Mouse (Mus musculus) layer of hippocampus, adult 11-12 months (tissue): ENCODE data around the gene Adh7.

Experiments
- DNase-seq: peaks from one replicate; pipeline ENCODE4 v3.0.0; 2022; ENCODE audit warnings: low spot score

Adh7 gene

DNA sequence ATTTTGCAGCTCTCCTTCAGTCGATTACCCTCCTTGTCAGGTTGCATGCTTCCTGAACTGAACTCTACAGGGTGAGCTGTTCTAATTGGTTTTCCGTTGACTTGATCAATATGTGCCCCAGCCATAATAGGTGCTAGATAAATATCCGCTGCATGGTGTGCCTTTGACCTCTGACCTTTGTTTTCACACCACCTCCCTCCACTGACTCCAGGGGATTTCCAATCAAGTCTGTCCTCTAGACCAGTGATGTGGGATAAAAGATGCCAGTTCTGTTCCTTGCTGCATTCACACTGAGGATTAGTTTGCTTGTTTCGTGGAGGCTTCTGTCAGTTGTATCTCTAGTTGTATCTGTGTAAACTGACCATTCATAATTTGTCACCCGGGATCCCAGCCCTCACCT, 36.6 kb downstream of the Adh7 start:
- DNase-seq: no peak

DNA sequence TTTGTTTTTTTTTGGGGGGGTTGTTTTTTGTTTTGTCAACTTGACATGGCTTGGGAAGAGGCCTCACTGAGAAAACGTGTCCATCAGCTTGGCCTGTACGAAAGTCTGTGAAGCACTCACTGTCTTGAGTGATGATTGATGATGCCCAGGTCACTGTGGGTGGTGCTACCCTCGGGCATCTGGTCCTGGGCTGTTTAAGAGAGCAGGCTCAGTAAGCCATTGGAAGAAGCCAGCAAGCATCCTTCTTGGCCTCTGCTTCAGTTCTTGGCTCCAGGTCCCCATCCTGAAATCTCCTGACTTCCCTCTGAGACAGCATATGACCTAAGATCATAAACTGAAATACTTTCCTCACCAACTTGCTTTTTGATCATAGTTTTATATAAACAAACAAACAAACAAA, 37.8 kb downstream of the Adh7 start:
- no peak for DNase-seq

DNA sequence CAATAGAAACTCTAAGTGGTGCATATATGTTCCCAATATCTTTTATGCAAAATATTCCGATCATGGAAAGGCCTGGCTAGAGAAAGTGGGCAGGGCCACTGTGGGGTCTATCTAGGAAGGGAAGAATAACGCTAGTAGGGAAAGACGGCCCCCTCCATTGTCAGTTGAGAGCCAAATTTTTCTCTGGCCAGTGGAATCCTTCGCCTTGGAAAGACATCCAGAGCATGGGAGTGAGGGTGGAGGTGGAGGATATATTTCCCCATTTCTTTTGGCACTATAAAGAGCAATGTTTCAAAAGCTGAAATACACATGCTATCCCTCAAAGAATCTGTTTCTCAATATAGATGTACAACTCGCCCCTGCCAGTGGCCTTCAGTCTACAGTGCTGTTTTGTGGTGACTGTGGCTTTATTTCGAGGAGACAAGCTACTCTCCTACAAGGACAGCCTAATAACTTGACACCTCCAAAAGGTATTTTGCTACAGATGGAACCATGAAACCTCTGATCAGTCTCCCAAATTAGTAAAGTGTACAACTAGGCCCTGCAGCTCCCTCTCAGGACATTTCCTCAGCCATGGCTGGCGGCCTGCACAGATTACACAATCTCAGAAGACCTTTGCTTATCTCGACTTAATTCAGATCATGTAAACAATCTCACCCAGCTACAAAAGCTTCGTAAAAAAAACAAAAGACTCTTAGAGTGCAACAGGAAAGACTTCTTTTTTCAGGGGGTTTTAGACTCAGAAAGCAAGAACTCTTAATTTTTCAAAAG, 38.4 kb downstream of the Adh7 start:
- no peak for DNase-seq

DNA sequence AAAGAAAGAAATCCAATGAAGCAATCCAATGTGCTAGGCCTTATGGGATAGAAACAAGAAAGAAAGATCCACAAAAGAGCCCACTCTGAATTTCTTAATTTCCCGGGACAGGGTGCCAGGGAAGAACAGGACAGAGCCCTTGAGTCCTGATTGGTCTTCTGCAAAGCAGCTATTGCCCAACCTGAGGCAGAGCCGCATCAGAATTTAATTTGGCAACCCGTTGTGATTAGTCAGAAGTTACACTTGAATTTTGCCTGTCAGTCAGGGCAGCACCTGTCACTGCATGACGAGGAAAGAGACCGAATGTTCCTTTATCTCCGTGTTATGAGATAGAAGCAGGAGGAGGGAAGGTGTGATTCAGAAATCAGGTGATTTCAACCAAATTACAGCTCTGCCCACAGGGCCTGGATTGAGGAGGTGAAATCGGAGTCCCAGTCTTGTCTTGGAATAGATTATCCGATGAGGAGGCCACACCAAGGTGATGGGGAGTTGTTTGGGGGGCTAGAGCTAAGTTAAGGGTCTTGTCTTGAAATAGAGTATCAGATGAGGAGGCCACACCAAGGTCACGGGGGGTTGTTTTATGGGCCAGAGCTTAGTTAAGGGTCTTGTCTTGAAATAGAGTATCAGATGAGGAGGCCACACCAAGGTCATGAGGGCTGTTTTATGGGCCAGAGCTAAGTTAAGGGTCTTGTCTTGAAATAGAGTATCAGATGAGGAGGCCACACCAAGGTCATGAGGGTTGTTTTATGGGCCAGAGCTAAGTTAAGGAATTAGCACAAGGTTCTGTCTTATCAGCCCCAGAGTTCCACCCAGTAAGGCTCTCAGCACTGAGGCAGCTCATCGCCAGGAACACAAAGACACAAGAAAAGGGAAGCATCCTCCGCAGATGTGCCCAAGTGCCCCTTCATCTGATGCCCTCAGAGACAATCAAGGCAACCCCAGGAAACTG, 43.4 kb downstream of the Adh7 start, which contains the start of gene Adh1:
TSS of gene Adh1 (plus strand) at position 271 of the 949 bp plus-strand sequence.
- no peak for DNase-seq

DNA sequence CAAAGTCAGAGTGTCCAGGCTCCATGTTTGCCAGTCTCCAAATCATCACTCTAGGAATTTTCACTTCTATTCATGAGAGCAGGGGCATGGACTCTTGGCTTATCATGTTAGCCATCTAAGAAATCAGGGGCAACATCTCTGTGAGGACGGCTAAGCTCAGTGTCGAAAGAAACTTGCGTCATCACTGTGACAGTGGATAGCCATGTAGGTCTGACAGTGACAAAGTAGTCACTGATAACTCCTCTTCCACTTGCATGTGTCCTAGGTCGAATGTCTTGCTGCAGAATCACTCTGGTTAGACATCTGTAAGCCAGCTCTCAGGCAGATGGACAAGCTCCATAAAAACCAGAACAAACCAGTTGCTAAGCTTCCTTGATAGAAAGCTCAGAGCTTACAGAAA, 45.0 kb downstream of the Adh7 start:
- DNase-seq: no peak

DNA sequence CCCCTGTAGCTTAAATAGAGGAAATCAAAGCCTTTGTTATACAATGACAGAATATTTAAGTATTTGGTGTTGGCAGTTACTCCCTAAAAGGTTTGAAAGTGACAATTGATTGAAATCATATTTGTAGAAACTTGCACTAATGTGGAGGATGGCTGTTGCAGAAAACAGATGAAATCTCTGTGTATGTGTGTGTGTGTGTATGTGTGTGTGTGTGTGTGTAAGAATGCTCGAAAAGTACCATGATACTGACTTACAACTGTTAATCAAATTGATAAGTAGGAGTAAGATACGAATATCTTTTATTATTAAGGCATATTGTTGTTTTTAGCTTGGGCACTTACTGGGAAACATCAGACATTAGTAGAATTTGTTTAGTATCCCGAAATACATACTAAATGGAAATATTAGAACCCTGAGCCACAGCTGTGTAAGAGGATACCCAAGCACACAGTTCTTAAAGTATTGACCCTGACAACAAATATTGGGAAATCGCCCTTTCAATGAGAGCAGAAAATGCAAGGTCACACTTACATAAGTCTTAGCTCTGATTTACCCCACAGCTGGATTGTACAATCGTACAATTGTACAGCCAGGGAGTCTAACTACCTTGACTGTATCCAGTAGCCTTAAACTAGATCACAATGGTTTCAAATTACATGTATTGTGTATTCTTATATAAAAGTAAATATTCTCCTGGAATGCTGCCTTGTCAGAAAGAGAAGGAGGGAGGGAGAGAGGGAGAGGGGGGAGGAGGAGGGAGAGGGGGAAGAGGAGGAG, 45.8 kb downstream of the Adh7 start:
- no peak for DNase-seq

DNA sequence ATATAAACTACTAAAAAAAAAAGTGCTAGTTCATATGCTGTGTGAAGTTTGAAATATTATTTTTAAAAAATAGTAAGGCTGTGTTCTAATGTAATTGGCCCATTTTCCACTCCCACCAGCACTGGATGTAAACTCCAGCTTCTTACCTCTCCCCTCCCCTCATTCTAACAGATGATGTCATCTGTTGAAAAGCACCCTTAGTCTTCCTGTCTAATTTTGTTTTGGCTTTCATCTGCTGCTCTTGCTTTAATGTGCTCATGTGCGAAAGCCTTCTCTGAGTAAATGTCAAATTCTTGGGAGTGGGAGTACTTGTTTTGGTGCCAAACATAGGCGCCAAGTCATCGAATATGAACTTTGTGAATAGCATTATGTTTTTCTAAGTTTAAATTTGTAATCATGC, 47.1 kb downstream of the Adh7 start:
- no peak for DNase-seq

DNA sequence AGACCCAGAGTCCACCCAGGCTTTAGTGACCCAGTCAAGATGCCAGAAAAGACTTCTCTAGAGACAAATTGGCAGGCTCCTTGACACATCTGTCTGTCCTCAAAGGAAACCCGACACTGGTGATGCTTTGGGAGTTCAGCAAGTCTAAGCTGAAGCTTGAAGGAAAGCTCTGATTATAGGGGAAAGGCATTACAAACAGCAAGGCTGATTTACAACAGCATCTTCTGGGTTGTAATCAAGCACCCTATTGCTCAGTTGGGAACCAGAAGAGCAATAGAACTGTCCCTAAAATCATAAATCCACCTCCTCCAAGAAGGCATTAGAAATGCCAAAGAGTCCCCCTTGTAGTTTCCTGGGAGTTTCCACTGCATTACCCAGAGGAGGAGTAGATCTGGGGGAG, 52.9 kb downstream of the Adh7 start:
- DNase-seq: no peak

DNA sequence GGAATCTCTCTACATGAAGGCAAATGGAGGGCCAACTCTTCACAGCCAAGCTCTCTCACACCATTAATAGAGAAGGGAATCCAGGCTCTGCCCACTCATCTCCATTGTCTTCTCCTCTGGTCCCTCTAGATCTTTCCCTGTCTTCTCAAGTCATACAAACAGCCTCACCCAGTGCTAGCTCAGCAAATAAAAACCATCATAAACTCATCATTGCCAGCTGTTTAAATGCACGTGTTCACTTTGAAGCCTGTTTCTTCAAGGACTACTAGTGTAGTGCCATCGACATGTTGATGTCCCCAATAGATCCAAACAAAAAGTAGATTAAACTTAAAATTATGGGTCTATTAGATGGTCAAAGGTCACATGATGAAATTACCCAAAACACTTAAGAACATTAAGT, 53.7 kb downstream of the Adh7 start:
- no peak for DNase-seq

DNA sequence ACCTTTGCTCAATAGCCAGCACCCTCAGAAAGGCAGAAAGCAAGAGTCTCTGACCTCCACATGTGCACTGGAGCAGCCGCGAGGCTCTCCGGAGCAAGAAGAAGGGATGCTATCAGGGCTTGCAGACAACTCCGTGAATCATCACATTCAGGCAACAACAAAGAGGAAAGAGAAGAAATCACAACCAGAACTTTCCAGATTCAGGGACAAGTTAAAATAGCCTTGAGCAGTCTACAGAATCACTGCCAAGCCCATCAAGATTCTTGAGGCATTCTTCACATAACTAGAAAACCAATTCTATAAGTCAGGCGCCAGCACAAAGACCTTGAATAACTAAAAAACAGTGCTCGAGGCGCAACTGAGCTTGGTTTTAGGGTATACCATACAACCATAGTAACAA, 55.5 kb downstream of the Adh7 start:
- DNase-seq: no peak

DNA sequence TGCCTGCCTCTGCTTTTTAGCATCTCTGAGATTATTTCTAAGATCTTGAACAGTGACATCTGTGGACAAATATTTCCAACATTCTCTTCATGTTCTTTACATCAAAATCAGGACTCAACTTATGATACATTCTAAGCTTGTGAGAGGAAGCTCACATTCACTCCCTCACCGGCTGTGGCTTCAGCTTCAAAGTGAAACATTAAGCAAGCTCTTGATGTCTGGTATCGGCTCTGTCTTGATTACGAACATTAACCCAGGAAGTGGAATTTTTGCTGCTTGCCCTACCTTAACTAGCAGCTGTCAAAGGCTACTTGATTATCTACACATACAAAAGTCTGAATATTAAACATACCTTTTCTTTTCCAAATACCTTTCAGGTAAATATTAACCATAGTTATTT, 57.5 kb downstream of the Adh7 start:
- no peak for DNase-seq

DNA sequence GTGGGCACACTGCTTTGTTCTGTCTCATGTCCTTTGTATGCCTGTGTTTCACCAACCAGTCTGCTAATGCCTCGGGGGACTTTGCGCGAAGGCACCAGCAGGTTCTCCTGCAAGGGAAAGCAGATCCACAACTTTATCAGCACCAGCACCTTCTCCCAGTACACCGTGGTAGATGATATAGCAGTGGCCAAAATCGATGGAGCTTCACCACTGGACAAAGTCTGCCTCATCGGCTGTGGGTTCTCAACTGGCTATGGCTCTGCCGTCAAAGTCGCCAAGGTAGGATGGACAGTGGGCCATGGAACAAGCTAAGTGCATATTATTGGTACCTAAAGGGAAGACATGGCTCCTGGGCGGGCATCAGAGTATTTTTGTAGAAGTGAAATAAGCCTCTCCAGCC, 65.0 kb downstream of the Adh7 start:
- no peak for DNase-seq
